Mouse (Mus musculus): ENCODE data around the gene Rab5c. TPM values are rescaled to one million over a fixed set of nuclear protein-coding genes. Genes with fewer than 3 reads are reported as not detected.

Rab5c gene
- 23.2 and 24.5 TPM in 2 replicates for polyA plus RNA-seq (2015; fragmentation: Nextera tagmentation; extraction: Ambion mirVana)

DNA sequence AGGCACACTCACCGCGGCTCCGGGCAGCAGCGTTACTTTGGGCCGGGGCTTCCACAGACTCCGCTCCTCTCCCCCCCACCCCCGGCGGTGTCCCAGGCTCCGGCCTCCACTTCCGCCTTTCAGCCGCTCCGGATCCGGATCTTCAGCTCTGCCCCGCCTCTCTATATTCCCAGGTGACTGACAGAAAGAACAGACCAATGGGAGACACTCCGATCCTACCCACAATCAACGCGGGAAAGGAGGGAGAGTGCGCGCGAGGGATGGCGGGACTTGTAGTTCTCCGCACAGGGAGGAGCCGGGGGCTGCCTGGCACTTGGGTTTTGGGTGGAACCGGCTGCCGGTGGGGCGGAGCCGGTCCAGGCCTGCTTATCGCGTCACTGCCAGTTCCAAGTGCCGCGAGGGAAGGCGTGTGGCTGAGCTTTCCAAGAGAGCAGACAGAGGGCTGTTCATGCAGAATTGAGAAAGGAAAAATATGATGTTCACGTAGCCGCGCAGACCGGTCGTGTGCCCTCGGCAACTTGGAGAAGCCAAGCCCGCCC is at the start of gene Rab5c:
Gene Rab5c (minus strand): TSS at position 150 of the 539 bp plus-strand sequence.
- Histone ChIP-seq H3K4me3 (peak within 1 kb of the TSS; percentile 90), H3K4me2 (replicated peaks) (peak within 1 kb of the TSS; percentile 89), H3K27ac (peak within 1 kb of the TSS; percentile 44; the same call in 1 of the 2 replicates), H3K27me3 (peaks cover 5% of the 10 kb centered on the region; the same call in 1 of the 2 replicates), H3K9me3 (no peaks in the 10 kb centered on the region), H3K9ac (peak within 1 kb of the TSS; percentile 91), H3K4me1 (peaks cover 20% of the 10 kb centered on the region), H3K36me3 (peaks cover 8% of the 10 kb centered on the region)
- WGBS: under 1% methylated on average over 36 of the region's 39 CpGs
- ATAC-seq (ENCODE audit: low FRiP score, low read depth): peak; percentile 100

DNA sequence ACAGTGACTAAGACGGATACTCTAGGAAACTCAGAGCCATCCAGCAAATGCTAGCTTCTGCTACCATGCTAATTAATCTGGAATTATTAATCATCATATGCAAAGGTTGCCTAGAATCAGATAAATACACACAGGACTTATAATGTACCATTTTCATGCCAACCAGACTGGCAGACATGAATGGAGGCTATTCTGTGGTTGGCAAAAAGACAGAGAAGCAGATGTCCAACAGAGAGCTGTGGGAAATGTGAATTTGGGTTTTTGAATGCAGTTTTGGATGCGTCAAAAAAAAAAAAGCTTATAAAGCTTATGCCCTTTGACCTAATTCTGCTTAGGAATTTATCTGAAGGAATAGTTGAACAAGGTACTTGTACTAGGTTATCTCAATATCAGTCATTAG is 47.8 kb upstream of the Rab5c start:
- no peak for ATAC-seq (ENCODE audit: low FRiP score, low read depth)
- Histone ChIP-seq H3K9me3 (no peaks in the 10 kb centered on the region), H3K4me1 (peaks cover 16% of the 10 kb centered on the region; the same call in 1 of the 2 replicates), H3K4me3 (no peak overlapping the region), H3K4me2 (replicated peaks) (no peak overlapping the region), H3K27ac (no peak overlapping the region), H3K36me3 (peaks cover 55% of the 10 kb centered on the region), H3K27me3 (no peaks in the 10 kb centered on the region), H3K9ac (no peak overlapping the region)
- 98% methylated on average over 2 of the region's 2 CpGs for WGBS

DNA sequence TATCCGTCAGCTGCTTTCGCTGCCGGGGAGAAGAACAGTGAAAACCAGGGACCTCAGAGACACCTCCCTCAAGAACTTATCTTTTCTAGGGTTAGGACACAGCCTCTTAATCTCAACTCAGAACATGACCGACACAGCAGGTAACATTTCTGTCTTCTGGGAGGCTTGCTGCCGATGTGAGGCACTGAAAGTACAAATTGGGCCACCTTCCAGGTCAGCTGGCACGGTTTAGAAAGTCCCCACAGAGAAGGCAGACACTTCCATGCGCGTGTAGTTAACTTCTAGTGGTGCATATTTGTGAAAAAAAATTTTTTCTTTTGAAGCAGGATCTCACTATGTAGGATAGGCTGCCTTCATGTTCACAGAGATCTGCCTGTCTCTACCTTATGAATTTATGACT is 46.3 kb upstream of the Rab5c start:
- Histone ChIP-seq H3K9me3 (no peaks in the 10 kb centered on the region), H3K4me1 (peaks cover 12% of the 10 kb centered on the region; the same call in 1 of the 2 replicates), H3K36me3 (peaks cover 55% of the 10 kb centered on the region), H3K4me2 (replicated peaks) (no peak overlapping the region), H3K9ac (no peak overlapping the region), H3K4me3 (no peak overlapping the region), H3K27me3 (no peaks in the 10 kb centered on the region), H3K27ac (no peak overlapping the region)
- 84% methylated on average over 8 of the region's 8 CpGs for WGBS
- ATAC-seq (ENCODE audit: low FRiP score, low read depth): no peak

DNA sequence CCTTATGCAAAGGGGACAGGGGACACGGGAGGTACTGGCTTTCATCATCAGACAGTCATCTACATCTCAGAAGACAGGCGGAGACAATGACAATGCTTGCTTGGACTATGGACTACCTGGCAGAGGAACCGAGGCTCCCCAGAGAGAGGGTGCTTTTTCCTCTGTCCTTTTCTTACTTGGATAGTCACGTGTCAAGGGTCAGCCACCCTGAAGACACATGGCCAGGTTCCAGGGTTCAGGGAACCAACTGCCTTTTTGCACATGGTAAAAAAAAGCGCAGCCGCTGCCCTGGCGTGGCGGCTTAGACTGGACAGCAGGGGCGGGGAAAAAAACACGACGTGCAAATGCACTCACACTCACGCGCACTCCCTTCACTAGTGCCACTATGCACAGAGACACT is 44.6 kb upstream of the Rab5c start:
- 90% methylated on average over 13 of the region's 13 CpGs for WGBS

DNA sequence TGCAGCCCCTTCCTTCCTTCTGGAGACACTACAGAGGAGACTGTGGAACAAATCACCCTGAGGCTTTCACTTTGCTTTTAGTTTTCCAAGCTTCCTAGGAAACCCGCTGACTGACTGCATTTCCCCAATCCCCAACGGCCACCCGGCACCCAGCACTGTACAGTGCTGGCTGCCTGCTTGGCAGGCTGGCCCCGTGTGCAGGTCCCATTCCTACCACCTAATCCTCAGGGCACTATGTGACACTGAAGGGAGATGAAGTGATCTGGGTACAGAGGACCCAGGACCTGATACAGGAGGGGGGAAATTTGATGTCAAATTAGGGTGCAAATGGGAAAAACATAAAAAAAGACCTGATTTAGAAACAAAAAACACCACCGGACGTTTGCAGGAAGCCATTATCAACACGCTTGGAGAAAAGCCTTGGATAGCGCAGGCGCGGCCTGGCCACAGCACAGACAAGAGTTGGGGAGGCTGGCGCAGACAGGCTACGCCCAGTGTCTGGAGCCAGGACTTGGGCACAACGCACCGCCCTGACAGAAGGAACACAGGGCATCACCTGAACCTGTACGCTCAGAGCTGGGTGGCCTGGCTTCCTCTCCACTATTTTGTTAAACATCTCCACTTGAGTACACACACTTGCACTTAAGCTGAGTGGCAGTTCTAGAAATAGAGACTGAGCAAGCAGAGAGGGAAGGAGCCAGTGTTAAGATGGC is 43.9 kb upstream of the Rab5c start:
- H3K36me3 ChIP-seq: peaks cover 51% of the 10 kb centered on the region
- no peak overlapping the region for H3K4me2 ChIP-seq (replicated peaks)
- 0 out of 2 replicates have a peak, but pooled peaks cover 4% of the 10 kb centered on the region for H3K4me1 ChIP-seq
- no peak overlapping the region for H3K27ac ChIP-seq
- no peak overlapping the region for H3K4me3 ChIP-seq
- no peak for ATAC-seq (ENCODE audit: low FRiP score, low read depth)
- no peaks in the 10 kb centered on the region for H3K9me3 ChIP-seq
- no peaks in the 10 kb centered on the region for H3K27me3 ChIP-seq
- no peak overlapping the region for H3K9ac ChIP-seq
- 90% methylated on average over 15 of the region's 15 CpGs for WGBS

More for the DNA sequence above, 44.6 kb upstream of the Rab5c start:
- H3K4me1 ChIP-seq: 0 out of 2 replicates have a peak, but pooled peaks cover 4% of the 10 kb centered on the region
- no peak overlapping the region for H3K9ac ChIP-seq
- H3K36me3 ChIP-seq: peaks cover 51% of the 10 kb centered on the region
- H3K27me3 ChIP-seq: no peaks in the 10 kb centered on the region
- H3K27ac ChIP-seq: no peak overlapping the region
- H3K4me3 ChIP-seq: no peak overlapping the region
- H3K4me2 ChIP-seq (replicated peaks): no peak overlapping the region
- no peak for ATAC-seq (ENCODE audit: low FRiP score, low read depth)
- no peaks in the 10 kb centered on the region for H3K9me3 ChIP-seq

DNA sequence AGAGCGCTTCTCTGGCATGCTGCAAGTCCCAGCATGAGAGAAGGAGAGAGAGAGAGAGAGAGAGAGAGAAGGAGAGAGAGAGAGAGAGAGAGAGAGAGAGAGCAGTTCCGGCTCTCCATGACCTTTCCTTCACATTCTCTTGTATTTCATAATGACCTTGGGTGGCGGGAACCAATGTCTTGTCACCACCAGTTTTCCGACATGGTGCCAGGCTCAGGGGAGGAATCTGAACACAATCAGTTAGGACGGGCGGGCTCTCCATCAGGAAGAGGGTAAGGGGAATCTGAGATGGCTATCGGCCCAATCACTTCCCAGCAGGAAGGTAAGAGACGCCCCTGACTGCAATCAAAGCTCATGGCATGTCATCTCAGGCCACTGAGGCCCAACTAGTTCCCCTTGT is 42.2 kb upstream of the Rab5c start:
- Histone ChIP-seq H3K4me2 (replicated peaks) (no peak overlapping the region), H3K9me3 (no peaks in the 10 kb centered on the region), H3K36me3 (peaks cover 44% of the 10 kb centered on the region), H3K27ac (no peak overlapping the region), H3K27me3 (no peaks in the 10 kb centered on the region), H3K4me3 (no peak overlapping the region), H3K9ac (no peak overlapping the region), H3K4me1 (no peaks in the 10 kb centered on the region)
- no peak for ATAC-seq (ENCODE audit: low FRiP score, low read depth)
- WGBS: 85% methylated on average over 8 of the region's 8 CpGs

DNA sequence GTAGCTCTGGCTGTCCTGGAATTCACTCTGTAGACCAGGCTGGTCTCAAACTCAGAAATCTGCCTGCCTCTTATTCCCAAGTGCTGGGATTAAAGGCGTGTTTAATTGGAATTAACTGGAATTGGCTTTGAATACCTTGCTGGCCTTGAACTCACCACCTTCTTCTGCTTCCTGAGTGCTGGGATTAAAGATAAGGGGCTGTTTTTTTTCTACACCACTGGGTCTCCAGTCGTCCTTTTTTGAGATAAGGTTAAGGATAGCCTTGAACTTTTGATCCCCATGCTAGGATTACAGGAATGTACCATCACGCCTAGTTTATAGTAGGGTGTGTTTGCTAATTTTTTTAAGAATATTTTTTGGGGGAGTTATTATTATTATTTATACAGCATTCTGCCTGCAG is 40.1 kb upstream of the Rab5c start:
- Histone ChIP-seq H3K36me3 (peaks cover 31% of the 10 kb centered on the region), H3K4me2 (replicated peaks) (no peak overlapping the region), H3K27ac (no peak overlapping the region), H3K9ac (no peak overlapping the region), H3K4me1 (no peaks in the 10 kb centered on the region), H3K4me3 (no peak overlapping the region), H3K9me3 (no peaks in the 10 kb centered on the region), H3K27me3 (no peaks in the 10 kb centered on the region)
- WGBS: 72% methylated on average over 3 of the region's 3 CpGs
- no peak for ATAC-seq (ENCODE audit: low FRiP score, low read depth)

DNA sequence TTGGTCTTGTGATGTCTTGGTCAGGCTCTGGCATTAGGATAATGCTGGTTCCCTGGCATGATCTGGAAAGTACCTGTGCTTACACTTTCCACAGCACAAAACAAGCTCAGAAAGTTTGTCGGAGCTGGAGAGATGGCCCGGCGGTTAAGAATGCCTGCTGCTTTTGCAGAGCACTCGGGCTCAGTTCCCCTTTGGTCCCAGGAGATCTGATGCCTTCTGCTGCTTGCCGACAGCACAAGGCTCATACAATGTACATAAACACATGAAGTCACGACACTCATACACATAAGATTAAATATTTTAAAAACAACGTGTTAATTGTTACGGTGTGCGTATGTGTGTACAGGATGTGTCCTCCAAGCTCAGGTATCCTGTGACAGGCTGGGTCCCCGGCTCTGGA is 37.9 kb upstream of the Rab5c start:
- no peaks in the 10 kb centered on the region for H3K4me1 ChIP-seq
- H3K9ac ChIP-seq: no peak overlapping the region
- no peak overlapping the region for H3K27ac ChIP-seq
- no peak overlapping the region for H3K4me2 ChIP-seq (replicated peaks)
- no peaks in the 10 kb centered on the region for H3K27me3 ChIP-seq
- WGBS: 82% methylated on average over 10 of the region's 10 CpGs
- no peak overlapping the region for H3K4me3 ChIP-seq
- no peaks in the 10 kb centered on the region for H3K9me3 ChIP-seq
- H3K36me3 ChIP-seq: peaks cover 15% of the 10 kb centered on the region
- no peak for ATAC-seq (ENCODE audit: low FRiP score, low read depth)

DNA sequence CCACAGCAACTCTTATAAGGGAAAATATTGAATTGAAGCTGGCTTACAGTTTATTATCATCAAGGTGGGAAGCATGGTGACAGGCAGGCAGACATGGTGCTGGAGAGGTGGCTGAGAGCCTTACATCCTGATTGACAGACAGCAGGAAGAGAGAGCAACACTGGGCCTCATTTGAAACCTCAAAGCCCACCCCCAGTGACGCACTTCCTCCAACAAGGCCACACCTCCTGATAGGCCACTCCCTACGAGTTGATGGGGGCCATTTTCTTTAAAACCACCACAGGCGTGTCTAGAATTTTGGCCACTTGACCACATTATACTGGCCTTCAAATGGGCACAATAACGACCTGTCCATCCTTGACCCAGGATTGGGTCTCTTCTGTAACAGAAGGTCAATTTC is 36.2 kb upstream of the Rab5c start:
- Histone ChIP-seq H3K9me3 (no peaks in the 10 kb centered on the region), H3K27me3 (no peaks in the 10 kb centered on the region), H3K9ac (no peak overlapping the region), H3K4me3 (no peak overlapping the region), H3K36me3 (peaks cover 7% of the 10 kb centered on the region), H3K27ac (no peak overlapping the region), H3K4me2 (replicated peaks) (no peak overlapping the region), H3K4me1 (peaks cover 7% of the 10 kb centered on the region)
- ATAC-seq (ENCODE audit: low FRiP score, low read depth): no peak
- 79% methylated on average over 4 of the region's 4 CpGs for WGBS

DNA sequence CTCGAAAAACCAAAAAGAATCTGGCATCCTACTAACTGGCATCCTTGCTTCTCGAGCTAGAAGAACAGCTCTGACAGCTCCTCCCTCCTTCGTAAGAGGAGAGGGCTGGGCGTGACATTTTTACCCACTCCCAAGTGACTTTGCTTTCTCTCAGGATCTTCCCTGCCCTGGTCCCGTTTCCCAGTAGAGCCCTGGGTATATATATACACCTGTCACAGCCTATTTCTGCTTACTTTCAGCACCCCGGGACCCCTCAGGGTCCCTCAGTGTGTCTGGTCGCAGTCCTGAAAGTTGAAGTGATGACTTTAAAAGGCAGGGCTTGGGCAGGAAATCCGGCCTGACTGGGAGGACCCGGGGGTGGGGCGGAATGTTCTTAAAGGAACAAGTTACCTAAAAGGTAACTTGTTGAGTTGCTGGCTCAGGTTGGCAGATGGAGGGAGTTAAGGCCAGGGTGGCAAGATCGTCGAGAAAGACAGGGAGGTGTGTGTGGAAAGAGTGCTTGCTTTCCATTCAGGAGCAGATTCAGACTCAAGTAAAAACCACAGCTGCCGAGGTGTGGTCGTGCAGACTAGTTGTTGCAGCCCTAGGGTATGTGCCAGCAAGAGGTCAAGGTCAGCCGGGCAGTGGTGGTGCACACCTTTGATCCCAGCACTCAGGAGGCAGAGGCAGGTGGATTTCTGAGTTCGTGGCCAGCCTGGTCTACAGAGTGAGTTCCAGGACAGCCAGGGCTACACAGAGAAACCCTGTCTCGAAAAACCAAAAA is 32.8 kb upstream of the Rab5c start, which contains the start of gene Ghdc:
Gene Ghdc (minus strand): TSS at position 312 of the 763 bp plus-strand sequence.
- WGBS: 12% methylated on average over 17 of the region's 17 CpGs
- peak; percentile 57; the same call in 1 of the 2 replicates for ATAC-seq (ENCODE audit: low FRiP score, low read depth)
- peak within 1 kb of the TSS; percentile 56 for H3K4me3 ChIP-seq

DNA sequence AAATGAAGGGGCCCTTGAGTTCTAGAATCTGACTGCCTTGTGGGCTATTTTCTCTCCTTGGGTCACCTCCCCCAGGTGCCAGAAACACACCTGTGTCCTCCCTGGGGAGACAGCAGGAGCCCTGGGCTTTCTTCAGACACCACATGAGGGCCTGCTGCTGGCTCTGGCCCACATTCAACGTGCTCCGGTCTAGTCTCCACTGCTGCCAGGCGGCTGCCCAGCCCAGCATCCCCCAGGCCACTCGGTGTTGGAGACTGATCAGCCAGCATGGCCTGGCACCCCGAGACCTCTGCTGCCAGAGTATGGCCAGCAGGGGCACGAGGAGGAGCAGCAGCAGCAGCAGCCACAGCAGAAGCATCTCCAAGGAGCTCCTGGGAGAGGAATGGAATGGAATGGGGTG is 32.0 kb upstream of the Rab5c start:
- peak overlapping the region; percentile 61 for H3K4me2 ChIP-seq (replicated peaks)

More for the DNA sequence above, 32.8 kb upstream of the Rab5c start, which contains the start of gene Ghdc:
- Histone ChIP-seq H3K27ac (no peak within 1 kb of the TSS), H3K27me3 (no peaks in the 10 kb centered on the region), H3K4me2 (replicated peaks) (peak within 1 kb of the TSS; percentile 61), H3K36me3 (no peaks in the 10 kb centered on the region), H3K9me3 (no peaks in the 10 kb centered on the region), H3K4me1 (peaks cover 7% of the 10 kb centered on the region), H3K9ac (peak within 1 kb of the TSS; percentile 62)

DNA sequence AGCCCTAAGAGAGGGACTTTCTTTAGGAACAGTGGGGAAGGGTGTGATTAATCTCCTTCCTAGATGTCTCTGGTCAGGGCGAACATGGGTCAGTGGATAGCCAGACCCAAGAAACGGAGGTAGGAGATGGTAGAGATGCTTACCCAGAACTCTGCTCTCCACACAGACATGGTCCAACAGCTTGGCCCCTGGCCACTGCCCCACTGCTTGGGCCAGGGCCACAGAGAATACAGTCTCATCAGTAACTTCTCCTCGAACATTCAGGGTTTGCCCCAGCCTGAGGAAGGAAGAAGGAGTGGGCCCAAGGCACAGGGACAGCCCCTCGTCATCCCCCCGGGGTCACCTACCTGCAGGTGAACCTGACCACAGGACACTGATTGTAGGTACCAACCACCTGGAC is 29.9 kb upstream of the Rab5c start:
- Histone ChIP-seq H3K27ac (no peak overlapping the region), H3K4me2 (replicated peaks) (no peak overlapping the region), H3K27me3 (peaks cover 6% of the 10 kb centered on the region), H3K4me1 (peaks cover 7% of the 10 kb centered on the region), H3K4me3 (no peak overlapping the region), H3K9ac (no peak overlapping the region), H3K36me3 (no peaks in the 10 kb centered on the region), H3K9me3 (no peaks in the 10 kb centered on the region)
- 83% methylated on average over 5 of the region's 5 CpGs for WGBS
- no peak for ATAC-seq (ENCODE audit: low FRiP score, low read depth)

More for the DNA sequence above, 32.0 kb upstream of the Rab5c start:
- H3K4me3 ChIP-seq: peak overlapping the region; percentile 56
- no peaks in the 10 kb centered on the region for H3K9me3 ChIP-seq
- peak overlapping the region; percentile 62 for H3K9ac ChIP-seq
- H3K36me3 ChIP-seq: no peaks in the 10 kb centered on the region
- ATAC-seq (ENCODE audit: low FRiP score, low read depth): no peak
- WGBS: 67% methylated on average over 6 of the region's 6 CpGs
- no peak overlapping the region for H3K27ac ChIP-seq
- H3K4me1 ChIP-seq: peaks cover 7% of the 10 kb centered on the region
- H3K27me3 ChIP-seq: no peaks in the 10 kb centered on the region
